Mouse (Mus musculus) layer of hippocampus, adult 11-12 months (tissue): Measurements from ENCODE around the gene Ahcyl1.

Experiments used
- DNase-seq: peaks from one replicate; pipeline ENCODE4 v3.0.0; 2022; ENCODE audit warnings: low spot score

Ahcyl1 gene

GRCm38 (mm10) chr3:107703675-107704370 lies 7.5 kb upstream of the Ahcyl1 start:
- no peak for DNase-seq

- no peak for DNase-seq
Measured at GRCm38 (mm10) chr3:107701767-107702394, 5.5 kb upstream of the Ahcyl1 start.

GRCm38 (mm10) chr3:107700625-107701024 lies 4.3 kb upstream of the Ahcyl1 start:
- DNase-seq = no peak

GRCm38 (mm10) chr3:107696910-107697309 lies 550 bp upstream of the Ahcyl1 start:
- DNase-seq = no peak

GRCm38 (mm10) chr3:107695219-107695947 lies 977 bp downstream of the Ahcyl1 start:
- DNase-seq = no peak

- DNase-seq = no peak
Measured at GRCm38 (mm10) chr3:107694256-107694900, 2.0 kb downstream of the Ahcyl1 start.

- no peak for DNase-seq
Measured at GRCm38 (mm10) chr3:107690366-107690765, 6.0 kb downstream of the Ahcyl1 start.

- DNase-seq = no peak
Measured at GRCm38 (mm10) chr3:107689245-107689644, 7.1 kb downstream of the Ahcyl1 start.

GRCm38 (mm10) chr3:107688236-107688635 lies 8.1 kb downstream of the Ahcyl1 start:
- no peak for DNase-seq

GRCm38 (mm10) chr3:107686276-107686977 lies 9.9 kb downstream of the Ahcyl1 start:
- no peak for DNase-seq

GRCm38 (mm10) chr3:107685652-107686051 lies 10.7 kb downstream of the Ahcyl1 start:
- DNase-seq = no peak

GRCm38 (mm10) chr3:107683587-107683986 lies 12.8 kb downstream of the Ahcyl1 start:
- DNase-seq = no peak

GRCm38 (mm10) chr3:107680790-107681576 lies 15.4 kb downstream of the Ahcyl1 start:
- DNase-seq = peak; percentile 55

- DNase-seq = no peak
Measured at GRCm38 (mm10) chr3:107671509-107671908, 24.9 kb downstream of the Ahcyl1 start.

- no peak for DNase-seq
Measured at GRCm38 (mm10) chr3:107670500-107670899, 25.9 kb downstream of the Ahcyl1 start.

GRCm38 (mm10) chr3:107668786-107669185 lies 27.6 kb downstream of the Ahcyl1 start:
- no peak for DNase-seq

- no peak for DNase-seq
Measured at GRCm38 (mm10) chr3:107667426-107667825, 28.9 kb downstream of the Ahcyl1 start.

- DNase-seq = no peak
Measured at GRCm38 (mm10) chr3:107664641-107665040, 31.7 kb downstream of the Ahcyl1 start.

- no peak for DNase-seq
Measured at GRCm38 (mm10) chr3:107659000-107659399, 37.4 kb downstream of the Ahcyl1 start.

- DNase-seq = no peak
Measured at GRCm38 (mm10) chr3:107656888-107657287, 39.5 kb downstream of the Ahcyl1 start.

- DNase-seq = no peak
Measured at GRCm38 (mm10) chr3:107656151-107656550, 40.2 kb downstream of the Ahcyl1 start.
